Mouse (Mus musculus): ENCODE results near the gene Zmynd12. TPM values are rescaled to one million over a fixed set of nuclear protein-coding genes. Genes with fewer than 3 reads are reported as not detected.

Gene Zmynd12
- total RNA-seq, 2 experiments from 2014 or later: not detected

- DNase-seq (ENCODE audit: low spot score in 2 of 2): no peak
Measured at GRCm38 (mm10) chr4:119447261-119447660, 24.6 kb downstream of the Zmynd12 start.

GRCm38 (mm10) chr4:119447786-119448185, 25.2 kb downstream of the Zmynd12 start:
- DNase-seq (ENCODE audit: low spot score in 2 of 2): no peak

GRCm38 (mm10) chr4:119450436-119450835, 27.8 kb downstream of the Zmynd12 start:
- DNase-seq (ENCODE audit: low spot score in 2 of 2): no peak

DNA sequence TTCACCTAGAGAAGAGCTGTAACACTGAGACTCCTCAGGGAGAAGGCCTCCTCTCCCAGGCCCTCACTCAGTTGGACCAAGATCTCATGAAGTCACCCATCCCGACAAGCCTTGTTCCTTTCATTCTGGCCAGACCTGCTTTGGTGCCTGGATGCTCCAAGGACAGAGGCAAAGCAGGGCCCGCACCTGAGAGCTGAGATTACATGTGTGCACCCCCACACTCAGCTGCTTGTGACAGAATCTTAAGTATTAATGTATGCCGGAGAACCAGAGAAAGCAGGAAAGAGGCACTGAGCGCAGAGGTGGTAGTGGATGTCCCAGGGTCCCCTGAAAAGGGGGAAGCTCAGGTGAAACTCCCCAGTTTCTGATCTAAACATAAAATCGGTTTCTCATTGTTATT, 30.5 kb downstream of the Zmynd12 start:
- DNase-seq (ENCODE audit: low spot score in 2 of 2): no peak

GRCm38 (mm10) chr4:119453533-119453932, 30.9 kb downstream of the Zmynd12 start:
- no peak for DNase-seq (ENCODE audit: low spot score in 2 of 2)

DNA sequence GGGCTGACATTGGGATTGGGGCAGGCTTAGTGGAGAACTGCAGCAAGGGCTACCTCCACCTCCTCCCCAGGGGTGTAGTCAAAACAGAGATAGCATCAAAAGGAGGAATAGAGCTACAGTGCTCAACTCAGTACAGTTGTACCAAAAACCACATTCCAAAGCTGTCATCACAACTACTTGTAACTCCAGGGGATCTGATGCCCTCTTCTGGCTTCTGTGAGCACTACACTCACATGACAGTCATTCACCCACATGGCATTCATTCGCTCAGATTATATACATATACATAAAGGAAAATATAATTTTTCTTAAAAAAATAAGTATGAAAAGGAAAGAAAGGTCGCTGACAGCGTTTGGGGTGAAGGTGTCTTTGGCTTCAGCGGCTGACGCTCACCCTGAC, 37.7 kb downstream of the Zmynd12 start:
- DNase-seq (ENCODE audit: low spot score in 2 of 2): no peak

- DNase-seq (ENCODE audit: low spot score in 2 of 2): peak in 1 of 2 experiments; percentile 57
Measured at GRCm38 (mm10) chr4:119460728-119461141, 38.1 kb downstream of the Zmynd12 start.

GRCm38 (mm10) chr4:119462457-119462856, 39.8 kb downstream of the Zmynd12 start:
- DNase-seq (ENCODE audit: low spot score in 2 of 2): no peak

- peak; percentile 35 to 70 for DNase-seq (ENCODE audit: low spot score in 2 of 2)
Measured at GRCm38 (mm10) chr4:119462858-119463755, 40.5 kb downstream of the Zmynd12 start.

GRCm38 (mm10) chr4:119463756-119464419, 41.3 kb downstream of the Zmynd12 start:
- no peak for DNase-seq (ENCODE audit: low spot score in 2 of 2)

DNA sequence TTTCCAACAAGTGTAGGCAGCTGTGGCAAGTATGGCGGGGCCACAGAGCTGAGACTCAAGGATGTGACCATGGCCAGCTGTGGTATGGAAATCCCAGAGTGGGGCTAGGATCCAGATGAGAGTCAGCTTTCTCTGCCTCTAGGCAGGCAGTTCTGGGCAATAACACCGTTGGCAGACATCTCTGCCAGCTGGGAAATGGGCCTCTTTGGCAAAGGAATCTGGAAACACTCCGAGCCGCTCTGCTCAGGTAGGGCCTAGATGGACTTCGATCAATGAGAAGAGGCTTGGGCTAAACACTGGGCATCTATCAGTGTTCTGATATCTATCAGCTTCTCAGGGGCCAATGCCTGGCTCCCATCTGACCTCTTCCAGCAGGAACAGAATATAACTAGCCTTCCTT, 43.2 kb downstream of the Zmynd12 start:
- no peak for DNase-seq (ENCODE audit: low spot score in 2 of 2)

GRCm38 (mm10) chr4:119467720-119468380, 45.2 kb downstream of the Zmynd12 start:
- no peak for DNase-seq (ENCODE audit: low spot score in 2 of 2)

DNA sequence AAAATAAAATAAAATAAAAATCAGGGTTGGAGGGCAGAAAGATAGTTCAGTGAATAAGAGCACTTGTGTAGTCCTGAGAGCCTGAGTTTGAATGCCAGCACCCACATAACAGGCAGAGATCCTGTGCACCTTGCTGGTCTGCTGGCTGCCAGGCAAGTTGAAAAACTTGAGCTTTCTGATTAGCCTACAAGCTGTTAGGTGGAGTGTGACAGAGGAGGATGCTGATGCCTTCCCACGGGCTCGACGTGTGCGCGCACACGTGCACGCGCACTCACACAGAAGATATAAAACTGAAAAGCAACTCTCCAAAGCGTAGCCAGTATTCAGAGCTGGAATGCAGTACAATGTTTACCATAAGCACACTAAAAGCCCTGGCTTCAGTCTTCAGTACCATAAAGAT, 49.9 kb downstream of the Zmynd12 start:
- DNase-seq (ENCODE audit: low spot score in 2 of 2): no peak

DNA sequence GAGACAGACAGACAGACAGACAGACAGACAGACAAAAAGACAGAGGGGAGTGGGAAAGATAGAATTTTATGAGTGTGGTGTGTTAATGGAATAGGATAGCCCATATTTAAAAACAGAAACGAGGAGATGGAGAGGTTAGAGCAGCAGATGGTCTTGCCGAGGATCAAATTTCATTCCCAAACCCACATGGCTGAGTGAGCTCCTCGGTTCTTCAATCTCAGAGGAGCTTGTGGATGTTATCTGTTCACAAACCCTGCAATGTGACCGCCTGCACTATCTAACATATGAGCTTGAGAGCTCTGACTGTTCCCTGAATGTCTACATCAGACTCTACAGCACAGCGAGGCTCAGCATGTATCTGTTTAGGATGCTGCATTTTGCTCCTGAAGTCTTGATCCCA, 50.5 kb downstream of the Zmynd12 start:
- no peak for DNase-seq (ENCODE audit: low spot score in 2 of 2)

DNA sequence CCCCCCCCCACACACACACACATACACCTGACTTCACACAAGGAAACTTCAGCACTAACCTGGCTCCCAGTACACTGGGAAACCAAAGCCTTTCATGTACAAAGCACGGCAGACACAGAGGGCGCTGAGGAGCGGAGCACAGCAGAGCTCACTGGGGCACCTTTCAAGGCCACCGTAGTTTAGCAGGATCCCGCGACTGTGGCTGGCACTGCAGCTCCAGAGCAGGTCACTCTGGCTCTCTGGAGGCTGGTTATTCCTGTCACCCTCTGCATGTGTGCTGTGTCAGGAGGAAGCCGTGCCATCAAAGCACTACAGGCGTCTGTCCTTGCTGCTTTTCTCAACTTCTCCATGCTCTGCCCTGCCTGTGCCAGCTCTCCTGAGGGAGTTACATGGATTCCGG, 60.4 kb downstream of the Zmynd12 start:
- DNase-seq (ENCODE audit: low spot score in 2 of 2): no peak

GRCm38 (mm10) chr4:119484882-119485281, 62.3 kb downstream of the Zmynd12 start:
- DNase-seq (ENCODE audit: low spot score in 2 of 2): no peak

DNA sequence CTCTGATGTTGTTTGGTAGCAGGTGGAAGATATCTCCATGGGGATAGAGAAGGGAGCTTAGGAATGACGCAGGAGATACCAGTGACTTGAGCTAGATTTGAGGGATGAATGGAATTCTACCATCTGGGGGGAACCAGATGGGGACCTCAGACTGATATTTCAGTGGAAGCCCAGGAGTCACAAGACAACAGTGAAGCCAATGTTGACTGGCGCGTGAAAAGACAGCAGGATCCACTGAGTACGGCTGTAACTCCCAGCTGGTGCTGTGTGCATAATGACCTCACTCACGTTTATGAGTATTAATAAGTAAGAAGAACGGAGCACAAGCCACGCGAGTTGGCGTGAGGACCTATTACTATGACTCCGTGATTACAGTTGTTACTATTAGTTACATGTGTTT, 67.1 kb downstream of the Zmynd12 start:
- DNase-seq (ENCODE audit: low spot score in 2 of 2): no peak

- DNase-seq (ENCODE audit: low spot score in 2 of 2): no peak
Measured at GRCm38 (mm10) chr4:119490806-119491205, 68.2 kb downstream of the Zmynd12 start.

DNA sequence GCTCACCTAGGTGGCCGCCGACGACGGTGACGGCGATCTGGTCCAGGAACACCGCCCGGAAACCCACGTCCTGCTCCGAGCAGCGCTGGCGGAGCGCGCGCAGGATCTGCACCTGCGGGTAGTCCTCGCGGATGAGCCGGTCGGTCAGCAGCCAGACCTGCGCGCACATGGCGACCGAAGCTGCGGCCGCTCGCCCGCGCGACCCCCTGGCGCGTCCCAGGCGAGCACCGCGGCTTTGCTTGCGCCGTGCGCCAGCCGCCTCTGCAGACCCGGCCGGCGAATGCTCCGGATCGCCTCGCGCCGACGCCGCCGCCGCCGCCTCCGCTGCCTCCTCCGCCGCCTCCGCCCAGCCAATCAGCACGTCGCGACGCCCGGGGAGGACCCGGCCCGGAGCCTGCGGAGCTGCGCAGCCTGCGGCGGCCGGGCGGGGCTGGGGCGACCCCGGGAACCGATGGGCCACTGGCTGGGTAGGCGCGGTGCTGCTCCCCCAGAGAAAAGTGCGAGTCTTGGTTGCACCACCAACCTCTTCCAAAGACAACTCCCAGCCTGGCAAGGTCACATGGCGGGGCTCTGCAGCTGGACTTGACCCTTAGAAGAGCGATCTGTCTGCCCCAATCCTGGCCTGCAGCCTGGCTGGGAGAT, 69.8 kb downstream of the Zmynd12 start, which contains the start of gene Rimkla:
Gene Rimkla (minus strand): TSS at position 338 of the 642 bp plus-strand sequence.
- peak; percentile 47 to 67 for DNase-seq (ENCODE audit: low spot score in 2 of 2)

DNA sequence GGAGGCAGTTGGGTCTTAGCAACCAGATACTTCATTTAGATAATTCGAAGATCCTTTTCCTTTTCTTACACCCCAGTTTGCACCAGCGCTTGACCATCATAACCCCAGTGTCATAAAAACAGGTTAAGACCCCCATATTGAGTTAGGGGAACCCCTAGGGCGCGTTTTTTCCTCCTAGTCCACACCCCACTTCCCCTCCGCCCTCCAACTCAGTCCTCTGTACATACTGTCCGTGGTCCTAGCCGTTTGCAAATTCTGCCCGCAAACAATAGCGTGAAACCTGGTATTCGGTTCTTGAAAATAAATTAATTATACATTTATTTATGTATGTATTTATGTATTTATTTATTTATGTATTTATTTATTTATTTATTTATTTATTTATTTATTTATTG, 70.3 kb downstream of the Zmynd12 start:
- no peak for DNase-seq (ENCODE audit: low spot score in 2 of 2)

- no peak for DNase-seq (ENCODE audit: low spot score in 2 of 2)
Measured at GRCm38 (mm10) chr4:119498319-119498848, 75.8 kb downstream of the Zmynd12 start.
